Mouse (Mus musculus) neural tube, embryonic 15.5 days (tissue): ENCODE measurements around the gene Prrt1. TPM values are rescaled to one million over a fixed set of nuclear protein-coding genes. Genes with fewer than 3 reads are reported as not detected.

Experiments used
- ATAC-seq: fragments of 200-750 bp; cut with Nextera tagmentation; 2 replicates; pipeline ENCODE4 v1.8.0; 2017; ENCODE audit warnings: mild to moderate bottlenecking, moderate TSS enrichment, moderate library complexity; ENCODE audit not compliant: low FRiP score
- H3K27ac ChIP-seq: fragments of 300-500 bp; sonication (generic); replicated peaks from 2 replicates; pipeline ENCODE4 v1.5.1; 2015; ENCODE audit warnings: mild to moderate bottlenecking, inconsistent platforms
- H3K27me3 ChIP-seq: fragments of 300-500 bp; sonication (generic); replicated peaks from 2 replicates; pipeline ENCODE4 v1.6.1; 2015; ENCODE audit warnings: inconsistent platforms
- H3K36me3 ChIP-seq: fragments of 300-500 bp; sonication (generic); 2 replicates; pipeline ENCODE4 v1.6.1; 2015; ENCODE audit warnings: inconsistent platforms
- H3K4me1 ChIP-seq: fragments of 300-500 bp; sonication (generic); 2 replicates; pipeline ENCODE4 v1.6.1; 2015; ENCODE audit warnings: inconsistent platforms
- H3K4me2 ChIP-seq: fragments of 300-500 bp; sonication (generic); 2 replicates; pipeline ENCODE4 v1.6.1; 2015; ENCODE audit warnings: inconsistent platforms, mild to moderate bottlenecking, moderate library complexity
- H3K4me3 ChIP-seq: fragments of 300-500 bp; sonication (generic); replicated peaks from 2 replicates; pipeline ENCODE4 v1.5.1; 2015; ENCODE audit warnings: mild to moderate bottlenecking, inconsistent platforms
- H3K9ac ChIP-seq: fragments of 300-500 bp; sonication (generic); replicated peaks from 2 replicates; pipeline ENCODE4 v1.6.1; 2015; ENCODE audit warnings: mild to moderate bottlenecking, inconsistent platforms
- H3K9me3 ChIP-seq: fragments of 300-500 bp; sonication (generic); replicated peaks from 2 replicates; pipeline ENCODE4 v1.6.1; 2016; ENCODE audit warnings: inconsistent platforms
- WGBS: fragments of 180-500 bp; shearing (Covaris S2); methylation state at CpG from one replicate; pipeline ENCODE4 v1.1.7; 2015; ENCODE audit warnings: mixed read lengths; 5-methylcytosine and 5-hydroxymethylcytosine counted together
- polyA plus RNA-seq: library from polyadenylated mRNA; unstranded; fragments of >200 nt; fragmentation: Nextera tagmentation; extraction: Ambion mirVana; gene quantifications from 2 replicates; pipeline ENCODE4 v1.2.1, GENCODE M21; 2015

The Prrt1 gene
- polyA plus RNA-seq, 1 experiment from 2014 or later, result 6.3 TPM

DNA sequence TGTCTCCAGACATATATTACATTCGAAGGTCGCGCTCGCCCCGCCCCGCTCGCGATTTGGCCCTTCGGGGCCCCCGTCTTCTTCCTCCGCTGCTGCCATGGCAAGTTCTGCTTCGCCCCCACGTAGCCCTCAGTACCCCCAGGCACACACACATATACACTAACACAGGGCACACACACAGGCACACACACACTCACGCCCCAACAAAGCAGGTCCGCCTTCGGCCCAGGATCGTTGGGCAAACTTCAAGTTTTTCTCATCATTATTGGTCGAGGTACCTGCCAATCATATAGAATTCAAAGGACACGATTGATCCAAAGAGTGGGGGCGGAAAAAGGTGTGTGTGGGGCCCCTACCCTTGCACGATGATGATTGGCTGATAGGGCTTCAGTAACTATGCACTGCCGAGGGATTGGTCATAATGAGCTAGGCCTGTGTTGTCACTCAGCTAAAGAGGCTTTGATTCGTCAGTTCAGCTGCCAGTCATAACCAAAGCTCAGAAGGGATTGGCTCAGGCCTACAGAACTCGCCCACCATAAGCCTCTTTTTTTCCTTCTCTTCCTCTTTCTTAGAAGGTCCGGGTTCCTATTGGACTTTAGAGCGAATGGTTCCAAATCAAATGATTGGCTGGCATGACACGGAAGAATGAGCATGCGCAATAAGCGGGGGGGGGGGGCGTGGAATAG lies 25.8 kb upstream of the Prrt1 start, which contains the start of gene Rnf5:
Gene Rnf5 (minus strand): TSS at position 316 of the 686 bp plus-strand sequence.
- Histone ChIP-seq H3K4me3 (peak within 1 kb of the TSS; percentile 84), H3K4me1 (peaks cover 44% of the 10 kb centered on the region), H3K9me3 (no peaks in the 10 kb centered on the region), H3K27me3 (no peaks in the 10 kb centered on the region), H3K36me3 (peaks cover 20% of the 10 kb centered on the region), H3K4me2 (peak within 1 kb of the TSS; percentile 97), H3K27ac (peak within 1 kb of the TSS; percentile 92), H3K9ac (peak within 1 kb of the TSS; percentile 97)
- ATAC-seq, result peak; percentile 92
- WGBS, result under 1% methylated on average over 30 of the region's 30 CpGs

DNA sequence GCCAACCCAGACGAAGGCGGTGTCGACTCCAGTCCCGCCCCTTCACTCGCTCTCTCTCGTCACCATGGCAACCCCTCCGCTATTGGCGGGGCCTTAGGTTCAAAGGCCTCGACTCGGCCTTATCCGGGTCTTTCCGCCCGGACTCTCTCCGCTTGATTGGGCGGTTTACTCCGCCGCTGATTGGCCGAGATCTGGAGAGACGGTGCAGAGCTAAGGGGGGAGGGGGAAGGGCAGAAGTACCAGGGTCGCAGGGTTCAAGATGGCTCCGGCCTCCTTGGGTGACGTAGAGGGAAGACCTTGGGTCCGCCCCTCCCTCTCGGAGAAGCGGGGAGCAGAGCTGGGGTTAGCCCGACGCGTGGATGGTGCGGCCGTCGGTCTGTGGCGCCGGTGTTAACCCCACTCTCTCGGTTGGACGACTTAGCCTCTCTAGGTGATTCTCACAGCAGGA lies 25.2 kb upstream of the Prrt1 start, which contains the start of gene Agpat1:
Gene Agpat1 (plus strand): TSS at position 202 of the 448 bp plus-strand sequence.
- H3K9me3 ChIP-seq, result no peaks in the 10 kb centered on the region
- H3K27me3 ChIP-seq, result no peaks in the 10 kb centered on the region
- H3K4me1 ChIP-seq, result peaks cover 50% of the 10 kb centered on the region
- 0% methylated on average over 35 of the region's 35 CpGs for WGBS
- H3K4me3 ChIP-seq, result peak within 1 kb of the TSS; percentile 84
- H3K27ac ChIP-seq, result peak within 1 kb of the TSS; percentile 92
- peak within 1 kb of the TSS; percentile 97 for H3K9ac ChIP-seq
- ATAC-seq, result peak; percentile 89
- peak within 1 kb of the TSS; percentile 97 for H3K4me2 ChIP-seq
- peaks cover 20% of the 10 kb centered on the region for H3K36me3 ChIP-seq

DNA sequence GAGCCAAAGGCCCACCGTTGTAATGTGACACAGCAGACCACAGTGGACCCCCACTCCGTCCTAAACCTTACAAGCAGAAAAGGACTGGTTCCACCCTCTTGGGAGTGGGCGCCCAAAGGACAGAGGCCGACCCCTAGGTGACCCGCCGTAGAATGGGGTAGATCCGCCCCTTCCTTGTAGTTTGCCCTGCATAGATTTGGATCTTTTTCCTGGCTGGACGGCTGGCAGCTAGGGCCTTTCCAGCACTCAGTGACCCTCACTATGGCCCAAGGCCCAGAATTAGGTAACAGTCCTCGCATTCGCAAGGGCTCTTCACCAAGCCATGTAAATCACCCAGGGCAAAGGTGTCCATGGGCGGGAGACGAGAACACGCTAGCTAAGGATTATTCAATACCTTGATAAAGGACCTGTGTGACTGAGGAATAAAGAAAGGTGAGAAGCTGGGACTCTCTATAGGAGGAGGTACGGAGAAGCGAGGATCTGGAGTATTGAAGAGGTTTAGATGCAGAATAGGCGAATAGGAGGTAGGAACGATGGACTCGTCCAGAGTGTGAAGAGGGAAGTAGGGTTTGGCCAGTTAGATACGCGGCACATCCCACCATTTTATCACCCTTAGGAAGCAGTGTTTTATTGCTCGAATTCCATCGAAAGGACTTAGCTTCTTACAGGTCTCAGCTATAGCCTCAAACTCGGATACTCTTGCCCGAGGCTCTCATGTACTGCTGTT lies 24.7 kb upstream of the Prrt1 start:
- H3K4me1 ChIP-seq, result peaks cover 51% of the 10 kb centered on the region
- H3K4me2 ChIP-seq, result peak overlapping the region; percentile 97
- no peaks in the 10 kb centered on the region for H3K27me3 ChIP-seq
- H3K9me3 ChIP-seq, result no peaks in the 10 kb centered on the region
- H3K36me3 ChIP-seq, result peaks cover 19% of the 10 kb centered on the region
- no peak for ATAC-seq
- H3K4me3 ChIP-seq, result peak overlapping the region; percentile 84
- 8% methylated on average over 24 of the region's 24 CpGs for WGBS
- peak overlapping the region; percentile 92 for H3K27ac ChIP-seq
- H3K9ac ChIP-seq, result peak overlapping the region; percentile 97

GRCm38 (mm10) chr17:34605609-34606008 lies 23.7 kb upstream of the Prrt1 start:
- ATAC-seq, result peak; percentile 40
- peaks cover 51% of the 10 kb centered on the region for H3K4me1 ChIP-seq
- peak overlapping the region; percentile 84 for H3K4me3 ChIP-seq
- peak overlapping the region; percentile 97 for H3K4me2 ChIP-seq
- no peaks in the 10 kb centered on the region for H3K9me3 ChIP-seq
- H3K36me3 ChIP-seq, result peaks cover 15% of the 10 kb centered on the region
- H3K27ac ChIP-seq, result peak overlapping the region; percentile 92
- H3K27me3 ChIP-seq, result no peaks in the 10 kb centered on the region
- H3K9ac ChIP-seq, result peak overlapping the region; percentile 97
- WGBS, result under 1% methylated on average over 22 of the region's 30 CpGs

DNA sequence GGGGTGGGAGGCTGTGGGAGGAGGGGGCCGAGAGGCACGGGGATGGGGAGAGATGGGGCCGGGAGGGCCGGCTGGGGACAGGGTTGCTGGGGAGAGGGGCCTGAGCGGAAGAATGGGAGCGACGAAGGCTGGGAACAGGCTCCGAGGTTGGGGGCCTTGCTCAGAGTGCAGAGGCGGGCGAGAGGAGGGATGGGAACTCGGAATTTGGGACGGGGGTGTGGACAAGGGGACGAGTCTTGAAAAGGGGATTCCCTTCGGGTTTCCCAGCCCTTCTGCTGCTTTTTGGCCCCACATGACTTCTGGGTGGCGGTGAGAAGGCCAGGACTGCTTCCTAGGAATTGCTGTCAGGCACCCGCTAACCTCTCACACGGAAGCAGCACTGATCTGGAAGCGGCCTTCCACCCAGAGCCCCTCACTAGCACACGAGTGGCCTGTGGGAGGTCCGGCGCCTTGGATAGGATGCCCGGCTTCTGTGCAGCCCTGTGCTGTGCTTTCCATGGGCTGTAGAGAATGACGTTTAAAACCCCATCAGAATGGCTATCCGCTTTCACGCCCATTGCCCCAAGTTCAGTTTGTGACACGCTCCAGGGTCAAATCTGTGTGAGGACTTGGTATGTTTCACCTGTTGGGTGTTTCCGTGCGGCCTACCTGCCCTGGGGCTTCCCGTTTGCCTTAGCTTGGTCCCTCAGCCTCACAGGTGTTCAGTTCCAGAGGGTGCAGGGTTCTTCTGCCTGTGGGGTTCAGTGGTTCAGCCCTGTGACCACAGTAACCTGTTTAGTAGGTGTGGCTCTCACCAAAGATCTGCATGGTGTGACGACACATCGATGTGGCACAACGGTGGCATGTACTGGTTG lies 22.9 kb upstream of the Prrt1 start:
- WGBS, result 16% methylated on average over 32 of the region's 32 CpGs
- Histone ChIP-seq H3K4me1 (peaks cover 51% of the 10 kb centered on the region), H3K9me3 (no peaks in the 10 kb centered on the region), H3K4me3 (peak overlapping the region; percentile 84), H3K36me3 (peaks cover 20% of the 10 kb centered on the region), H3K27me3 (no peaks in the 10 kb centered on the region), H3K27ac (peak overlapping the region; percentile 92), H3K9ac (peak overlapping the region; percentile 97), H3K4me2 (peak overlapping the region; percentile 97)
- no peak for ATAC-seq

- Histone ChIP-seq H3K27me3 (no peaks in the 10 kb centered on the region), H3K27ac (no peak overlapping the region), H3K9me3 (no peaks in the 10 kb centered on the region), H3K36me3 (peaks cover 28% of the 10 kb centered on the region), H3K4me2 (peak overlapping the region; percentile 97; the same call in 1 of the 2 replicates), H3K4me1 (peaks cover 41% of the 10 kb centered on the region), H3K9ac (0 out of 2 replicates have a peak overlapping the region, but pooled peaks have one; percentile 97), H3K4me3 (no peak overlapping the region)
- ATAC-seq, result no peak
- 80% methylated on average over 7 of the region's 7 CpGs for WGBS
Observed at GRCm38 (mm10) chr17:34607997-34608396, 21.3 kb upstream of the Prrt1 start.

GRCm38 (mm10) chr17:34611050-34611449 lies 18.3 kb upstream of the Prrt1 start:
- Histone ChIP-seq H3K36me3 (peaks cover 50% of the 10 kb centered on the region), H3K4me2 (no peak overlapping the region), H3K9ac (no peak overlapping the region), H3K9me3 (no peaks in the 10 kb centered on the region), H3K4me1 (peaks cover 29% of the 10 kb centered on the region), H3K27me3 (no peaks in the 10 kb centered on the region), H3K4me3 (no peak overlapping the region), H3K27ac (no peak overlapping the region)
- ATAC-seq, result no peak
- WGBS, result 89% methylated on average over 8 of the region's 8 CpGs

GRCm38 (mm10) chr17:34613054-34613645 lies 16.2 kb upstream of the Prrt1 start:
- H3K36me3 ChIP-seq, result peaks cover 65% of the 10 kb centered on the region
- no peak for ATAC-seq
- WGBS, result 91% methylated on average over 11 of the region's 11 CpGs
- no peaks in the 10 kb centered on the region for H3K9me3 ChIP-seq
- peaks cover 11% of the 10 kb centered on the region for H3K4me1 ChIP-seq
- H3K9ac ChIP-seq, result no peak overlapping the region
- no peak overlapping the region for H3K27ac ChIP-seq
- H3K27me3 ChIP-seq, result no peaks in the 10 kb centered on the region
- no peak overlapping the region for H3K4me3 ChIP-seq
- no peak overlapping the region for H3K4me2 ChIP-seq

GRCm38 (mm10) chr17:34613830-34614229 lies 15.5 kb upstream of the Prrt1 start:
- Histone ChIP-seq H3K27ac (no peak overlapping the region), H3K4me3 (no peak overlapping the region), H3K9ac (no peak overlapping the region), H3K27me3 (no peaks in the 10 kb centered on the region), H3K9me3 (no peaks in the 10 kb centered on the region), H3K36me3 (peaks cover 65% of the 10 kb centered on the region), H3K4me2 (no peak overlapping the region), H3K4me1 (peaks cover 4% of the 10 kb centered on the region)
- WGBS, result 86% methylated on average over 10 of the region's 10 CpGs
- no peak for ATAC-seq

DNA sequence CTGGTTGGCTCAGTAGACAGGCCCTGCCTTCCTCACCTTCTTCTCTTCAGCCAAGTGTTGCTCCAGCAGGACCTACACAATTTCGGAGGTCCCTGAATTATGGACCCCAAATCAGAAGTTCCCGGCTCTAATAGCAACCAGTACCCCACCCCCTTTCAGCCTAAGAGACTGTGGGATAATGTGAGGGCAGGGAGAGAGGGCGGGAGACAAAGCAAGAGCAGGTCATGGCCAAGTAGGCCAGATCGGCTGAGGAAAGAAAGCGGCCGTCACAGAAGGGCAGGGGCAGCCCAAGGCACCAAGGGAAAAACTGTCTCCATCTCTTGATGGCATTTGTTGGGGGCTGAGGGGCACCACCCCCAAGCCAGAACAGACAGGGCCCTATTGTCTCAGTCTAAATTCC lies 13.5 kb upstream of the Prrt1 start, which contains the start of gene Egfl8:
Gene Egfl8 (minus strand): TSS at position 101 of the 400 bp plus-strand sequence.
- ATAC-seq, result no peak
- 62% methylated on average over 6 of the region's 6 CpGs for WGBS
- H3K4me2 ChIP-seq, result no peak within 1 kb of the TSS; the same call in 1 of the 2 replicates
- H3K27ac ChIP-seq, result 0 out of 2 replicates have a peak within 1 kb of the TSS, but pooled peaks have one; percentile 9
- H3K9ac ChIP-seq, result no peak within 1 kb of the TSS
- no peaks in the 10 kb centered on the region for H3K27me3 ChIP-seq
- no peaks in the 10 kb centered on the region for H3K9me3 ChIP-seq
- no peak within 1 kb of the TSS for H3K4me3 ChIP-seq
- no peaks in the 10 kb centered on the region for H3K4me1 ChIP-seq
- peaks cover 66% of the 10 kb centered on the region for H3K36me3 ChIP-seq

GRCm38 (mm10) chr17:34618999-34619398 lies 10.3 kb upstream of the Prrt1 start:
- 12% methylated on average over 6 of the region's 6 CpGs for WGBS
- Histone ChIP-seq H3K9ac (no peak overlapping the region), H3K4me1 (no peaks in the 10 kb centered on the region), H3K4me3 (no peak overlapping the region), H3K9me3 (no peaks in the 10 kb centered on the region), H3K4me2 (no peak overlapping the region), H3K36me3 (peaks cover 59% of the 10 kb centered on the region), H3K27ac (no peak overlapping the region), H3K27me3 (no peaks in the 10 kb centered on the region)
- ATAC-seq, result no peak
